16 mouse cellular contexts compared by ENCODE assay signal in genomic region chr11:102206481-102206880, GRCm38 (mm10). TPM values are rescaled to one million over a fixed set of nuclear protein-coding genes. Genes with fewer than 3 reads are reported as not detected.
DNase-seq lines count a peak whose midpoint lies in the region; ATAC-seq lines count a peak whose summit lies in the region.
"Had no signal": no experiment of that assay in that cellular context is flagged by ENCODE, and none has a peak within 500 bp of the region (broad histone marks: within the 10 kb centered on the region; RNA-seq: fewer than 3 reads in every experiment).

No protein-coding gene starts in this region.

- peak overlapping the region; percentile 25; the same call in 1 of the 2 replicates for H3K9ac ChIP-seq in heart, embryonic 16.5 days (ENCODE audit: low read length)
- H3K9ac ChIP-seq in forebrain, embryonic 13.5 days, result no peak overlapping the region
- H3K9ac ChIP-seq: limb, embryonic 12.5 days had no signal

- 70% methylated on average over 30 of the region's 30 CpGs for WGBS in heart, embryonic 16.5 days
- 66% methylated on average over 30 of the region's 30 CpGs for WGBS in forebrain, embryonic 13.5 days

- no peak overlapping the region for H3K4me3 ChIP-seq in heart, embryonic 16.5 days (ENCODE audit: low read length)
- no peak overlapping the region for H3K4me3 ChIP-seq in forebrain, embryonic 13.5 days
- H3K4me3 ChIP-seq: limb, embryonic 12.5 days; myocyte had no signal

- H3K4me2 ChIP-seq in heart, embryonic 16.5 days (ENCODE audit: low read depth, low read length), result no peak overlapping the region
- no peak overlapping the region for H3K4me2 ChIP-seq in forebrain, embryonic 13.5 days
- H3K4me2 ChIP-seq: limb, embryonic 12.5 days had no signal

- no peak overlapping the region for H3K27ac ChIP-seq in heart, embryonic 16.5 days (ENCODE audit: low read length)
- peak overlapping the region; percentile 31 for H3K27ac ChIP-seq in forebrain, embryonic 13.5 days
- H3K27ac ChIP-seq: limb, embryonic 12.5 days had no signal

- ATAC-seq in heart, embryonic 16.5 days (replicated peaks; ENCODE audit: extremely low read depth, insufficient read depth, low FRiP score), result no peak
- ATAC-seq in forebrain, embryonic 13.5 days, result no peak
- ATAC-seq: intestine, embryonic 16.5 days had no signal

- H3K4me1 ChIP-seq in heart, embryonic 16.5 days (ENCODE audit: control insufficient read depth, insufficient read depth, low read length), result peaks cover 59% of the 10 kb centered on the region
- peaks cover 42% of the 10 kb centered on the region for H3K4me1 ChIP-seq in forebrain, embryonic 13.5 days

- no peak for DNase-seq in heart, adult 11 months
- DNase-seq in right cerebral cortex, adult 18-20 months, result peak; percentile 29
- no peak for DNase-seq in right cerebral cortex, postnatal 36 days (ENCODE audit: low spot score in 2 of 2)
- no peak for DNase-seq in thymus, postnatal 10 days (ENCODE audit: low spot score in 2 of 2)
- DNase-seq in frontal cortex, postnatal 25 days (ENCODE audit: low spot score in 2 of 2), result no peak
- DNase-seq: cerebellum, postnatal 14 days; heart, postnatal 36 days; kidney, postnatal 36 days; layer of hippocampus, postnatal 36 days; lung, adult 18-20 months; thymus, adult 18-20 months had no signal

- H3K36me3 ChIP-seq in heart, embryonic 16.5 days (ENCODE audit: control insufficient read depth, insufficient read depth), result peaks cover 26% of the 10 kb centered on the region
- H3K36me3 ChIP-seq in forebrain, embryonic 13.5 days (ENCODE audit: poor library complexity, severe bottlenecking), result peaks cover 55% of the 10 kb centered on the region

- H3K9me3 ChIP-seq in heart, embryonic 16.5 days (replicated peaks; ENCODE audit: control insufficient read depth, low read length), result no peaks in the 10 kb centered on the region
- H3K9me3 ChIP-seq in forebrain, embryonic 13.5 days (replicated peaks), result no peaks in the 10 kb centered on the region
- H3K9me3 ChIP-seq: limb, embryonic 12.5 days had no signal

- no peaks in the 10 kb centered on the region for H3K27me3 ChIP-seq in heart, embryonic 16.5 days (ENCODE audit: control insufficient read depth, insufficient read depth, low read length)
- no peaks in the 10 kb centered on the region for H3K27me3 ChIP-seq in forebrain, embryonic 13.5 days
- H3K27me3 ChIP-seq: limb, embryonic 12.5 days had no signal

RNA-seq across cellular contexts. Expression of gene G6pc3, which starts 17.1 kb away (rescaled TPM):
- 24.4 and 25.0 TPM in 2 replicates for polyA plus RNA-seq in heart, embryonic 16.5 days (2015; fragmentation: Nextera tagmentation; extraction: Ambion mirVana)
- polyA plus RNA-seq in forebrain, embryonic 13.5 days (2015; fragmentation: Nextera tagmentation; extraction: Ambion mirVana), result 21.5 and 25.6 TPM in 2 replicates

RNA-seq across cellular contexts. Expression of gene Lsm12, which starts 21.4 kb away (rescaled TPM):
- 60.5 and 77.2 TPM in 2 replicates for polyA plus RNA-seq in heart, embryonic 16.5 days (2015; fragmentation: Nextera tagmentation; extraction: Ambion mirVana)
- 155 and 158 TPM in 2 replicates for polyA plus RNA-seq in forebrain, embryonic 13.5 days (2015; fragmentation: Nextera tagmentation; extraction: Ambion mirVana)

RNA-seq across cellular contexts. Expression of gene Hdac5, which starts 23.5 kb away (rescaled TPM):
- polyA plus RNA-seq in heart, embryonic 16.5 days (2015; fragmentation: Nextera tagmentation; extraction: Ambion mirVana), result 86.7 and 96.4 TPM in 2 replicates
- 88.2 TPM in 2 replicates for polyA plus RNA-seq in forebrain, embryonic 13.5 days (2015; fragmentation: Nextera tagmentation; extraction: Ambion mirVana)

RNA-seq across cellular contexts. Expression of gene BC030867, which starts 42.2 kb away (rescaled TPM):
- 11.8 and 12.3 TPM in 2 replicates for polyA plus RNA-seq in heart, embryonic 16.5 days (2015; fragmentation: Nextera tagmentation; extraction: Ambion mirVana)
- polyA plus RNA-seq in forebrain, embryonic 13.5 days (2015; fragmentation: Nextera tagmentation; extraction: Ambion mirVana), result 11.0 and 13.7 TPM in 2 replicates

RNA-seq across cellular contexts. Expression of gene Tmem101, which starts 50.3 kb away (rescaled TPM):
- 33.9 and 35.3 TPM in 2 replicates for polyA plus RNA-seq in heart, embryonic 16.5 days (2015; fragmentation: Nextera tagmentation; extraction: Ambion mirVana)
- 35.6 and 39.0 TPM in 2 replicates for polyA plus RNA-seq in forebrain, embryonic 13.5 days (2015; fragmentation: Nextera tagmentation; extraction: Ambion mirVana)
